Mouse (Mus musculus) heart, postnatal 0 days (tissue): ENCODE results near the gene Prkcb.

ENCODE experiments used
- CTCF ChIP-seq: IDR thresholded peaks from 2 replicates; pipeline ENCODE4 v1.5.1; 2016; ENCODE audit warnings: antibody characterized with exemption, control low read depth, low read depth
- EP300 ChIP-seq: IDR thresholded peaks from 2 replicates; pipeline ENCODE4 v1.6.1; 2016; ENCODE audit warnings: antibody characterized with exemption, low read depth

GRCm38 (mm10) chr7:122316681-122317080 is 28.1 kb downstream of the Prkcb start:
- TF ChIP-seq EP300 (no peak), CTCF (no peak)
